Mouse (Mus musculus) c-Kit-positive CD71-positive TER-119-positive erythroid progenitor cells, embryonic 14.5 days (primary cell): Measurements from ENCODE around the gene Zdhhc11.
"Not testable (repeated sequence)": the region's sequence is repeated elsewhere in the genome, so short reads cannot be mapped to it uniquely, and the experiment has no call there.

ENCODE experiments used
- DNase-seq: peaks from one replicate; pipeline ENCODE4 v3.0.0-alpha.2; 2013; ENCODE audit warnings: low spot score

Gene Zdhhc11

DNA sequence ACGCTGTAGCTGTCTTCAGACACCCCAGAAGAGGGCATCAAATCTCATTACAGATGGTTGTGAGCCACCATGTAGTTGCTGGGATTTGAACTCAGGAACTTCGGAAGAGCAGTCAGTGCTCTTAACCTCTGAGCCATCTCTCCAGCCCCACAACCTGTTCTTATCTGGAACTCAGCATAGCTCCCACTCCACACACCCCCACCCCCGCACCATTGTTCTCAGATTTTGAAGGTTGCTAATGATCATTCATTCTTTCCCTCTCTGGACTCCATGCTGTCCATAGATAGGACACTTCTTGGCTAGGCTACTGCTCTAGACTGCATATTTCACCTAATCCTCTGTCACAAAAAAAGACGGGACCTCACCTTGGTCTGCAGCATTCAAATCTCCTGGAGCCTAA lies 43.2 kb downstream of the Zdhhc11 start:
- not testable (repeated sequence) for DNase-seq

DNA sequence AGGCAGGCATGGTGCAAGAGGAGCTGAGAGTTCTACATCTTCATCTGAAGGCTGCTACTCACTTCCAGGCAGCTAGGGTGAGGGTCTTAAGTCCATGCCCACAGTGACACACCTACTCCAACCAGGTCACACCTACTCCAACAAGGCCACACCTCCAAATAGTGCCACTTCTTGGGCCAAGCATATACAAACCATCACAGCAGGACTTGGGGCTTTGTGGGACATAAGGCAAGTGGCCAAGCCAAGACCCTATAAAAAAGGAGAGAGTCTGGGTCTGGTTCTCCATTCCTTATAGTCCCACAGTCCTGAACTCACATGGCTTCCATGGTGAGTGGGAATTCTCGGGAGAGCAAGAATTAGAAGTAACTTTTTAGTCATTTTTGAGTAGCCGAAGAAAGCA lies 44.6 kb downstream of the Zdhhc11 start:
- DNase-seq = not testable (repeated sequence)

- DNase-seq = peak; percentile 88
Measured at GRCm38 (mm10) chr13:74008948-74009718, 45.5 kb downstream of the Zdhhc11 start, which contains the start of gene Tppp. TSS of gene Tppp (plus strand) at chr13:74009407.

DNA sequence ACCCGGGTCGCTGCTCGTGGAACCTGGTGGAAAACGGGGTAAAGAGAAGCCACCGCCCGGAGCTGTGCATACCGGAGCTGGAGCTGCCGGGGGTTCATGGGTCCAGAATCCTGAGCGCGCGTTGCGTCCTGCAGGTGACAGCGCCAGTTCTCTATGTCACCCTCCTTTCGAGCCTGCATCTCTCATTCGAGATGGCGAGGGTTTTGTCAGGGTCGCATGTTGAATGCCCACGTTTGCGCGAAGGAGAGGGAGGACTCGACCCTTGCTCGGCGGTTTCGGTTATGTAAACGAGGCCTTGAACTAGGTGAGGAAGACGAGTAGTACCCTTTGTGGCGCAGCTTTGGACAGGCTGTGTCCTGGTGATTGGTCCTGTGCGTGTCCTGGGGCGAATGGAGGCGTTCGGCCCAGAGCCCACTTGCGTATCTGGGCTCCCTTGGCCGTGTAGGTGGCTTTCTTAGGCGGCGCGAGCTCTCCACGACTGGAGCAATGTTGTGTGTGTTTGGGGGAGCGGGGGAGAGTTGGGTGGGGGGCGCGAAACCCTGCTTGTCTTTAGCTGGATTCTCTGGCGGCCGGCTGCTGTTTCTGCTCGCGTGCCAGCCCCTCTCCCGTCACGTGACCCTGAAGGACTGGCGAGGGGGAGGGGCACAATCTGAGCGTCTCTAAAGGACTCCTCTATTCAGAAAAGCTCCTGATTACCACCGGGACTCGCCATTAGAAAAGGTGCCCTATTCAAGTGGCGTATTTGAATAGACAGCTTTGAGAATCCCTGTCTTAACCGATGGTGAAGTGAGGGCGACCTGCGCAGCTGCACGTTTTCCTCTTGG lies 46.4 kb downstream of the Zdhhc11 start:
- no peak for DNase-seq

DNA sequence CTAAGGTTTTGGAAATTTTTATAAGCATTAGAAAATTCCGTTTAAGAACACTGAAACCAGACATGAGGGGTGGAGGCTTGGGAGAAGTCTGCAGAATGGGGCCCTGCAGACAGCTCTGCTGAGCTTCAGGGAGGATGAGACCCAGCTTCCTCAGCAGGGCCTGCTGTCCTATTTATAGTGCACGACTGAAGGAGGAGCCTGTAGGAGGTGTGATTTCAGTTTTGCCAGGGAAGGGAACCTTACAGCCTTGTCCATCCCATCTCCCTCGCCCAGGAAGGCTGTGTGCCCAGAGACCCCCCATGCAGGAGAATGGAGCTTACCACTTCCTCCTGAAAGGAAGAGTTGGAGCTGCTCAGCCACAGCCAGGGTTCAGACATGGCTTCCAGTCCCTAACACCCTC lies 47.0 kb downstream of the Zdhhc11 start:
- DNase-seq = no peak

GRCm38 (mm10) chr13:74015908-74016307 lies 52.3 kb downstream of the Zdhhc11 start:
- no peak for DNase-seq

DNA sequence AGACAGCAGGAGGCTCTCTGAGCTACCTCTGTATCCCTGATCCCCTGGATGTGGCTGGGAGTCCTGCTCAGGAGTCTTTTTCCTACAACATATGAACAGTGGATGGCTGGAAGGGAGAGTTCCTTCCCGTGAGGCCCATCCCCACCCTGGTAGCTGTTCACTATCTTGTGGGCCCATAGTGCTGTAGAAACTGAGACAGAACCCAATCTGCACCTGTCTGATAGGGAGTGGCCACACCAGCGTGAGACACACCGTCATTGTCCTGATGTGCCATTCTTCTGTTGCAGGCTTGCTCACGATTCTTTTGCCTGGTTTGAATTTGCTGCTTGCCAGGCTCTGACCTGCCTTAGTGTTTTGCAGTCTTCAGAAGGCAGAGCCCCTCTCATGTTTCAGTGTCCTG lies 53.8 kb downstream of the Zdhhc11 start:
- no peak for DNase-seq

DNA sequence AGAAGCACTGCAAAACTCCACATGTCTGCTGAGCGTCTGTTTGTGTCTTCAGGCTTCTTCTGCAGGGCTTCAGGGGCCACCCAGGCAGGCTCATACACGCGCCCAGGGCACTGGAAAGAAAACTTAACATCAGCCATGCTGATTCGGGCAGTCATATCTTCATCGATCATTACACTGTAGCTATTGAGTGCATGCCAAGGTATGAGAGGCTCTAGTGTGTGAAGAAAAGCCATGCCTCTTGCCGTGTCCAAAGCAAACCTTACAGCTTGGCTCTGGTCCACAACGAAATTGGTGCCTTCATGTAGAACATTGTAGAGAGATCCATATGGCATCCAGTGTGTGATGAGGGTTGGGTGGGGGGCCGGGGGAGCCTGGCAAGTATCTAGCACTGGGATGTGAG lies 55.4 kb downstream of the Zdhhc11 start:
- not testable (repeated sequence) for DNase-seq

DNA sequence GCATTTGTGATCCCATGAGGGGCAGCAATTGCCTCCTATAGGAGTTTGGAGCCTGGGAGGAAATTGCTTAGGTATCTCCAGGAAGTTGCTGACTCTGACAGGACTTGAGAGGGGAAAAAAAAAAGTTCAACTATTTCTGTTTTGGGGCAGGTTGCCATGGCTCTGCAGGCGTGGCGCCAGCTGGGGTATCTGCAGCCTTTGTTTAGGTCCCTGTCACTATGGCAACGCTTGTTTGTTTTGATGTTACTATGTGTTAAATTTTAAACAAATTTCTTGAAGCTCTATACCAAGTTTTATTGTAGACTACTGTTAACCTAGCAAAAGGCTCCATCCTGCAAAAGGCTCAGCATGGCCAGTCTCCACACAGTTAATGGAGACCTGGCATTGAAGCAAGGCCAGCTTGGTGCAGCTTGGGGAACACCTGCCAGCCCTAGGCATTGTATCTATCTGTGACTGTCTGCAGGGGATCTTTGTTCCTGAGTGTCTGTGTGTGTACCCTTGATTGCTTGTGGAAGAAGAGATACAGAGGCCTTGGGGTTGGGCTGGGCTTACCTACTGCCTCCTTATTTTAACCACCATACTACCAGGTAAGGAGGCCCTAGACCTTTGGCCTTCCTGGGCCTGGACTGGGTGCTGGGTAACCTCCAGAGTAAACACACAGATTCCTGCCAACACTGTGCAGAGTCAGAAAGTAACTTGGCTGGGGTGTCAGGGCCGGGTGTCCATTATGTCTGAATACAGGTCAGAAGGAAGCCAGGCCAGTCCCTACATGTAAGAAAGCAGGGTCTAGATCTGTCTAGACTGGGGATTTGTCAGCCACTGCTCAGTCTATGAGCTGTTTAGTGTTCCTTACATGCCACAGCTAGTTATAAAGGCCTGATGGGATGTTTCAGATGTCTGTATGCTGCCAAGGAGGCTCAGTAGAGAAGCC lies 61.8 kb downstream of the Zdhhc11 start:
- no peak for DNase-seq

GRCm38 (mm10) chr13:74026215-74026614 lies 62.6 kb downstream of the Zdhhc11 start:
- DNase-seq = peak; percentile 36

DNA sequence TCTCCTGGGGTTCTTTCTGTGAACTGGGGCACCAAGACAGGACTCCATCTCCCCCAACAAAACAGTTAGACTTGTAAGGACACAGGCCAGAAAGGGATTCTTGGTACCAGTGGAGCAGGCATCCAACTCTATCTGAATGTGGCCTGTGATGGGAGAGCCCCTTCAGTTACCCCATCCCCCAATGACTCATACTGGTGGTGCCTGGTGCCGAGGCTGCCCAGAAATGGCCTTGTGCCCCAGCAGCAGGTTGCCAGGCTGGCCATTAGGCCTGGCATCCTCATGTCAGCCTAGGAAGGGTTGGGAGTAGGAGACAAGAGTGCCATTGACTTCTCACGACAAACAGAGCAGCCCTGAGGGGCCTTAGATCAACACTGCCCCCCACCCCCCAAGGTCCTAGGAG lies 64.5 kb downstream of the Zdhhc11 start:
- no peak for DNase-seq

DNA sequence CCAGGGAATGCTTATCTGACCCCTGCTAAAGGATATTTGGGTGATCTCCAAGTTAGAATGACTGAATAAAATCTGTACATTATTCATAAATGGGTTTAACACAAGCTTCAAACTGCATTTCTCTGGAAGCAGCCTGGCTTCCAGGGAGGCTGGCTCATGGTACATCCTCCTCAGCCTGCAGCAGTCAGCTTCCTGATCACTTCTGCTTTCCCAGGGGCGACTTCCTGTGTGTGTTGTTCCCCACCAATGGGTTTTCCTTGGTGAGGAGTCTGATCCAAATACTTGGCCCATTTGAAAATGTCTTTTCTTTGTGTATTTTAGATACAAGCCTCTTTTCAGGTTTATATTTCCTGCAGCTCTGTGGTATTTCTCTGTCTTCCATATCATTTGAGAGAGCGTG lies 65.4 kb downstream of the Zdhhc11 start:
- no peak for DNase-seq

GRCm38 (mm10) chr13:74030691-74031090 lies 67.0 kb downstream of the Zdhhc11 start:
- DNase-seq = no peak

- DNase-seq = no peak
Measured at GRCm38 (mm10) chr13:74031133-74031532, 67.5 kb downstream of the Zdhhc11 start.

DNA sequence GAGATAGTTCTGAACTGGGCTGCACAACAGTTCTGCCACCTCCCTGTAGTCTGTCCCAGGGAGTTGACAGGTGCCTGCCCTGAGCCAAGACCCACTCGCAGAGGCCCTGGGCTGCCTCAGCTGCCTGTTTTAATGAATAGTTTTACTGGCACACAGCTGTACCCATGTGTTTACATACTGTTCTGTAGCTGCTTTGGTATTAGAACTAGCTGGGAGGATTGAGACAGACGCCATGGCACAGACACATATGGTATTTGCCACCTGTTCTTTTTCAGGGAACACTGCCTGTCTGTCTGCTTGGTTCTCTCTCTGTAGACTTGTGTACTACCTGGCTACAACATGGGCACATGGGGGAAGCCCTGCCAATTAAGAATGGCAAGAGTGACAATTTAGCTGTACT lies 71.1 kb downstream of the Zdhhc11 start:
- DNase-seq = no peak

DNA sequence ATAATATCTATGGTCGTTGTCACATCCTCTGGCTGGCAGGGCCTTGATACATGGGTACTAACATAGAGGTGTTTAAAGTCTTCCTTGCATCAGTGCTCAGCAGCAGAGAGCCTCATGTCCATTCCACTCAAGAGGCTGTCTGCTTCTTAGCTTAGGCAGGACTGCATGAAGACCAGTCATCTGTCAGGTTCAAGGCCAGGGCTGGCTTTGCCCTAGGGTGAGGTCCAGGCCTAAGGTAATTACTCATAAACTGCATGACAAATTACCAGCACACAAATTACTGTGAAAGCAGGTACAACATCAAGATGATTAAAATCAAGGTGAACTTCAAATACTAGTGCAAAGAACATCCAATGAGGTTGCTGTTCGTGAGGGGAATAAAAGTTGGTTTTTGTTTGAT lies 72.1 kb downstream of the Zdhhc11 start:
- DNase-seq = no peak

GRCm38 (mm10) chr13:74039926-74040325 lies 76.3 kb downstream of the Zdhhc11 start:
- no peak for DNase-seq
